19 mouse cellular contexts compared by ENCODE assay signal in genomic region chr13:63911617-63912016, GRCm38 (mm10).
DNase-seq lines count a peak whose midpoint lies in the region; ATAC-seq and TF ChIP-seq lines count a peak whose summit lies in the region.
"Had no signal": no experiment of that assay in that cellular context is flagged by ENCODE, and none has a peak within 500 bp of the region (broad histone marks: within the 10 kb centered on the region; RNA-seq: fewer than 3 reads in every experiment).

No protein-coding gene starts in this region.

- no peaks in the 10 kb centered on the region for H3K36me3 ChIP-seq in heart, adult 2 months (ENCODE audit: control insufficient read depth, insufficient read depth, low read length)
- H3K36me3 ChIP-seq in intestine, embryonic 14.5 days (ENCODE audit: control insufficient read depth, insufficient read depth, low read length), result no peaks in the 10 kb centered on the region
- H3K36me3 ChIP-seq in intestine, postnatal 0 days (ENCODE audit: control insufficient read depth, insufficient read depth), result no peaks in the 10 kb centered on the region
- no peaks in the 10 kb centered on the region for H3K36me3 ChIP-seq in embryonic facial prominence, embryonic 14.5 days (ENCODE audit: control insufficient read depth, insufficient read depth, low read length)
- no peaks in the 10 kb centered on the region for H3K36me3 ChIP-seq in limb, embryonic 15.5 days
- H3K36me3 ChIP-seq: forebrain, embryonic 15.5 days; hindbrain, embryonic 13.5 days; liver, embryonic 13.5 days had no signal

- no peaks in the 10 kb centered on the region for H3K79me2 ChIP-seq in heart, adult 2 months (replicated peaks; ENCODE audit: control insufficient read depth, insufficient read depth, low read length)

- no peak for TF ChIP-seq EP300 in heart, adult 2 months (IDR thresholded peaks at IDR 0.05; ENCODE audit: insufficient read depth, low read depth, low read length)

- DNase-seq in heart, adult 11 months, result peak; percentile 80
- DNase-seq in heart, adult 2 months, result no peak
- DNase-seq in intestine, embryonic 14.5 days (ENCODE audit: low spot score), result no peak
- DNase-seq in embryonic facial prominence, embryonic 14.5 days (ENCODE audit: low spot score), result no peak
- DNase-seq in adrenal gland, postnatal 25 days, result no peak
- DNase-seq in urinary bladder, postnatal 14 days (ENCODE audit: low spot score), result no peak
- DNase-seq: cerebellum, postnatal 14 days; embryo, embryonic 11 days; kidney, adult 18-20 months; layer of hippocampus, postnatal 36 days; liver, embryonic 13.5 days; lung, postnatal 36 days; thymus, postnatal 25 days had no signal

- 0 out of 2 replicates have a peak, but pooled peaks have one; percentile 23 for ATAC-seq in intestine, embryonic 14.5 days (replicated peaks; ENCODE audit: low FRiP score, low TSS enrichment, low read depth)
- no peak for ATAC-seq in intestine, postnatal 0 days
- no peak for ATAC-seq in embryonic facial prominence, embryonic 14.5 days (ENCODE audit: low read depth)
- peak; percentile 60; the same call in 1 of the 2 replicates for ATAC-seq in limb, embryonic 15.5 days (ENCODE audit: insufficient number of reproducible peaks, low FRiP score, low TSS enrichment, low read depth)
- ATAC-seq: CD4-positive, CD25-positive, alpha-beta regulatory T cell, adult 4 months; forebrain, embryonic 15.5 days had no signal

- H3K4me2 ChIP-seq in intestine, embryonic 14.5 days (ENCODE audit: low read length), result no peak overlapping the region
- no peak overlapping the region for H3K4me2 ChIP-seq in intestine, postnatal 0 days (replicated peaks; ENCODE audit: low read depth)
- H3K4me2 ChIP-seq in embryonic facial prominence, embryonic 14.5 days (ENCODE audit: low read depth, low read length), result no peak overlapping the region
- H3K4me2 ChIP-seq in limb, embryonic 15.5 days, result no peak overlapping the region
- H3K4me2 ChIP-seq: forebrain, embryonic 15.5 days; hindbrain, embryonic 13.5 days; liver, embryonic 13.5 days had no signal

- H3K27ac ChIP-seq in heart, adult 2 months, result no peak overlapping the region
- H3K27ac ChIP-seq in intestine, embryonic 14.5 days (ENCODE audit: low read depth), result peak overlapping the region; percentile 38; the same call in 1 of the 2 replicates
- no peak overlapping the region for H3K27ac ChIP-seq in intestine, postnatal 0 days (ENCODE audit: low read depth, low read length)
- peak overlapping the region; percentile 55 for H3K27ac ChIP-seq in embryonic facial prominence, embryonic 14.5 days (replicated peaks; ENCODE audit: low read depth, low read length)
- H3K27ac ChIP-seq in limb, embryonic 15.5 days, result no peak overlapping the region; the same call in none of the 2 replicates
- H3K27ac ChIP-seq: forebrain, embryonic 15.5 days; hindbrain, embryonic 13.5 days; liver, embryonic 13.5 days had no signal

- 76% methylated on average over 3 of the region's 3 CpGs for whole genome bisulfite sequencing in heart, adult 2 months
- 25% methylated on average over 3 of the region's 3 CpGs for WGBS in intestine, embryonic 14.5 days
- WGBS in intestine, postnatal 0 days, result 37% methylated on average over 3 of the region's 3 CpGs
- 62% methylated on average over 3 of the region's 3 CpGs for WGBS in embryonic facial prominence, embryonic 14.5 days
- 42% methylated on average over 3 of the region's 3 CpGs for WGBS in limb, embryonic 15.5 days

- TF ChIP-seq POLR2A in heart, adult 2 months (IDR thresholded peaks at IDR 0.05; ENCODE audit: insufficient read depth, low read depth, low read length), result no peak

- H3K4me1 ChIP-seq in heart, adult 2 months (ENCODE audit: control insufficient read depth, insufficient read depth, low read length), result peaks cover 1% of the 10 kb centered on the region; the same call in 1 of the 2 replicates
- H3K4me1 ChIP-seq in intestine, embryonic 14.5 days (replicated peaks; ENCODE audit: control insufficient read depth, insufficient read depth, low read length), result peaks cover 18% of the 10 kb centered on the region
- no peaks in the 10 kb centered on the region for H3K4me1 ChIP-seq in intestine, postnatal 0 days (replicated peaks; ENCODE audit: control insufficient read depth, insufficient read depth, low read length)
- peaks cover 22% of the 10 kb centered on the region for H3K4me1 ChIP-seq in embryonic facial prominence, embryonic 14.5 days (ENCODE audit: control insufficient read depth, insufficient read depth, low read length)
- H3K4me1 ChIP-seq in limb, embryonic 15.5 days, result peaks cover 23% of the 10 kb centered on the region
- H3K4me1 ChIP-seq: hindbrain, embryonic 13.5 days had no signal

- no peaks in the 10 kb centered on the region for H3K9me3 ChIP-seq in intestine, embryonic 14.5 days (ENCODE audit: control insufficient read depth, low read length)
- no peaks in the 10 kb centered on the region for H3K9me3 ChIP-seq in intestine, postnatal 0 days (ENCODE audit: control insufficient read depth)
- no peaks in the 10 kb centered on the region for H3K9me3 ChIP-seq in embryonic facial prominence, embryonic 14.5 days (ENCODE audit: control insufficient read depth, low read length)
- H3K9me3 ChIP-seq in limb, embryonic 15.5 days, result no peaks in the 10 kb centered on the region
- H3K9me3 ChIP-seq: forebrain, embryonic 15.5 days; G1E; hindbrain, embryonic 13.5 days; liver, embryonic 13.5 days had no signal

- intact Hi-C loops in heart, adult 2 months (cut with DNase I), result no loop called here

- H3K9ac ChIP-seq in heart, adult 2 months (ENCODE audit: low read depth, low read length), result no peak overlapping the region
- H3K9ac ChIP-seq in intestine, embryonic 14.5 days (ENCODE audit: low read length), result no peak overlapping the region
- no peak overlapping the region for H3K9ac ChIP-seq in intestine, postnatal 0 days (ENCODE audit: low read depth, low read length)
- no peak overlapping the region for H3K9ac ChIP-seq in embryonic facial prominence, embryonic 14.5 days (ENCODE audit: low read depth, low read length)
- no peak overlapping the region for H3K9ac ChIP-seq in limb, embryonic 15.5 days
- H3K9ac ChIP-seq: forebrain, embryonic 15.5 days; hindbrain, embryonic 13.5 days; liver, embryonic 13.5 days had no signal

- no peak for TF ChIP-seq CTCF in heart, adult 2 months (IDR thresholded peaks at IDR 0.05)
- no peak for TF ChIP-seq CTCF in intestine, postnatal 0 days (IDR thresholded peaks at IDR 0.05; ENCODE audit: low read depth)

- no peaks in the 10 kb centered on the region for H3K27me3 ChIP-seq in heart, adult 2 months (ENCODE audit: control insufficient read depth, insufficient read depth, low read length)
- H3K27me3 ChIP-seq in intestine, embryonic 14.5 days (replicated peaks; ENCODE audit: control insufficient read depth, insufficient read depth, low read length), result no peaks in the 10 kb centered on the region
- H3K27me3 ChIP-seq in intestine, postnatal 0 days (replicated peaks; ENCODE audit: control insufficient read depth, insufficient read depth, low read length), result no peaks in the 10 kb centered on the region
- H3K27me3 ChIP-seq in embryonic facial prominence, embryonic 14.5 days (replicated peaks; ENCODE audit: control insufficient read depth, insufficient read depth, low read length), result no peaks in the 10 kb centered on the region
- no peaks in the 10 kb centered on the region for H3K27me3 ChIP-seq in limb, embryonic 15.5 days
- H3K27me3 ChIP-seq: forebrain, embryonic 15.5 days; liver, embryonic 13.5 days had no signal

- H3K4me3 ChIP-seq in heart, adult 2 months, result no peak overlapping the region
- no peak overlapping the region for H3K4me3 ChIP-seq in intestine, embryonic 14.5 days (ENCODE audit: low read depth, low read length)
- no peak overlapping the region for H3K4me3 ChIP-seq in intestine, postnatal 0 days (ENCODE audit: low read depth, low read length)
- no peak overlapping the region for H3K4me3 ChIP-seq in embryonic facial prominence, embryonic 14.5 days (ENCODE audit: low read depth, low read length)
- H3K4me3 ChIP-seq in limb, embryonic 15.5 days, result no peak overlapping the region
- H3K4me3 ChIP-seq: forebrain, embryonic 15.5 days; hindbrain, embryonic 13.5 days; liver, embryonic 13.5 days had no signal

Comparison
In these comparisons a context has a peak if more than half of its experiments do, and no peak if none do; other contexts are left out.
1. H3K27ac ChIP-seq: peak in intestine, embryonic 14.5 days (single experiment) and embryonic facial prominence, embryonic 14.5 days (single experiment); none in heart, adult 2 months (single experiment), intestine, postnatal 0 days (single experiment) and limb, embryonic 15.5 days (single experiment).
2. ATAC-seq: peak in intestine, embryonic 14.5 days (single experiment) and limb, embryonic 15.5 days (single experiment); none in intestine, postnatal 0 days (single experiment) and embryonic facial prominence, embryonic 14.5 days (single experiment).